Mouse (Mus musculus): ENCODE results near the gene Rrh.

GRCm38 (mm10) chr3:129838017-129838416 is 15.6 kb upstream of the Rrh start:
- no peak for TF ChIP-seq CTCF (IDR thresholded peaks at IDR 0.05; ENCODE audit: borderline replicate concordance, extremely low read depth, insufficient read depth, insufficient read length)
- TF ChIP-seq POLR2A (IDR thresholded peaks at IDR 0.05; ENCODE audit: borderline replicate concordance, extremely low read depth, insufficient read depth, insufficient read length, poor library complexity, severe bottlenecking), result no peak

Measured in brain, embryonic 14.5 days (tissue).